Mouse (Mus musculus) T-helper 2 cell (primary cell): ENCODE results near the gene Fdxr.

Experiments used
- in situ Hi-C: fragments of 300-600 bp; cut with MboI, MseI; formaldehyde crosslinking; loops from one replicate; pipeline ENCODE4 v1.15.1; 2025; ENCODE audit warnings: high pct_unique_total_duplicates

The Fdxr gene

GRCm38 (mm10) chr11:115243783-115244182 lies 33.1 kb downstream of the Fdxr start:
- in situ Hi-C loops: no loop called here

- in situ Hi-C loops: no loop called here
Observed at GRCm38 (mm10) chr11:115242746-115243145, 34.1 kb downstream of the Fdxr start.

GRCm38 (mm10) chr11:115241402-115241801 lies 35.4 kb downstream of the Fdxr start:
- in situ Hi-C loops: no loop called here

GRCm38 (mm10) chr11:115236570-115236969 lies 40.3 kb downstream of the Fdxr start:
- in situ Hi-C loops: no loop called here

GRCm38 (mm10) chr11:115234320-115235044 lies 42.4 kb downstream of the Fdxr start:
- in situ Hi-C loops: no loop called here

GRCm38 (mm10) chr11:115233526-115234290 lies 43.1 kb downstream of the Fdxr start:
- in situ Hi-C loops: no loop called here

- in situ Hi-C loops: no loop called here
Observed at GRCm38 (mm10) chr11:115232889-115233288, 44.0 kb downstream of the Fdxr start.

GRCm38 (mm10) chr11:115231924-115232323 lies 44.9 kb downstream of the Fdxr start:
- in situ Hi-C loops: no loop called here

- in situ Hi-C loops: no loop called here
Observed at GRCm38 (mm10) chr11:115231168-115231915, 45.5 kb downstream of the Fdxr start.

- in situ Hi-C loops: no loop called here
Observed at GRCm38 (mm10) chr11:115229021-115229930, 47.6 kb downstream of the Fdxr start.

GRCm38 (mm10) chr11:115228430-115228829 lies 48.4 kb downstream of the Fdxr start:
- in situ Hi-C loops: no loop called here

- in situ Hi-C loops: no loop called here
Observed at GRCm38 (mm10) chr11:115227640-115228039, 49.2 kb downstream of the Fdxr start.

- in situ Hi-C loops: no loop called here
Observed at GRCm38 (mm10) chr11:115226811-115227491, 49.9 kb downstream of the Fdxr start.

- in situ Hi-C loops: no loop called here
Observed at GRCm38 (mm10) chr11:115225301-115225700, 51.5 kb downstream of the Fdxr start.

GRCm38 (mm10) chr11:115224889-115225288 lies 52.0 kb downstream of the Fdxr start:
- in situ Hi-C loops: no loop called here

GRCm38 (mm10) chr11:115223877-115224276 lies 53.0 kb downstream of the Fdxr start:
- in situ Hi-C loops: no loop called here

GRCm38 (mm10) chr11:115223451-115223850 lies 53.4 kb downstream of the Fdxr start:
- in situ Hi-C loops: no loop called here

- in situ Hi-C loops: no loop called here
Observed at GRCm38 (mm10) chr11:115222570-115222969, 54.3 kb downstream of the Fdxr start.

- in situ Hi-C loops: no loop called here
Observed at GRCm38 (mm10) chr11:115222077-115222476, 54.8 kb downstream of the Fdxr start.

GRCm38 (mm10) chr11:115219685-115220084 lies 57.2 kb downstream of the Fdxr start:
- in situ Hi-C loops: no loop called here

GRCm38 (mm10) chr11:115219263-115219662 lies 57.6 kb downstream of the Fdxr start:
- in situ Hi-C loops: no loop called here
